Mouse (Mus musculus): ENCODE results near the gene Fndc3b. TPM values are rescaled to one million over a fixed set of nuclear protein-coding genes. Genes with fewer than 3 reads are reported as not detected.
A peak's percentile ranks its signal among the peaks of the same experiment; 100 is the strongest.

Fndc3b gene
- polyA plus RNA-seq, 1 experiment from 2014 or later, result 10.8 TPM

DNA sequence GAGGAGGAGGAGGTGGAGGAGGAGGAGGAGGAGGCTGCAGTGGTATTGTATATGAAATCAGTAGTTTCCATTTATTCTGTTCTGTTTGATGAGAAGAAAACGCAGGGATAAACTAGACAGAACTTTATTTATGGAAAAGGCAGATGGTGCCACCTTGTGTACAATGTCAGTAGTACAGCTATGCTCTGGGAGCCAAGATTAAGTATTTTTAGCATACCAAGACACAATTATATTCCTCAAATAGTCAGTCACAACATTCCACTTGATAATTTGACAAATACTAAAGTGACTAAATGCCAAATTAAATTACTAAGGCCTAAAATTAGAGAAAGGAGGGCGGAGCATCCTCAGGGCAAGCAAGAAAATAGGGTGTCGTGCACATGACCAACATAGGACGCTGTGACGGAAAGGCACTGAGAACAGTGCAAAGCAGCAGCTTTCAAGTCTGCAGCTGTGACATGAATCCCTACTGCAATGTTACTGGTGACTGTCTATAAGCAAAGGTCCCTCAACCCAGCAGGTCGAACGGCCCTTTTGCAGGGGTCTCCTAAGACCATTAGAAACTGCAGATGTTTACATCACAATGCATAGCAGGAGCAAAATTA is 244.7 kb downstream of the Fndc3b start:
- no peak overlapping the region for H3K27ac ChIP-seq
- 82% methylated on average over 7 of the region's 7 CpGs for WGBS
- H3K4me3 ChIP-seq, result no peak overlapping the region
- peaks cover 65% of the 10 kb centered on the region for H3K36me3 ChIP-seq (replicated peaks)
- no peaks in the 10 kb centered on the region for H3K27me3 ChIP-seq (ENCODE audit: poor library complexity, severe bottlenecking)
- no peaks in the 10 kb centered on the region for H3K9me3 ChIP-seq
- H3K4me1 ChIP-seq, result no peaks in the 10 kb centered on the region
- DNase-seq (ENCODE audit: extremely low spot score, low spot score), result no peak

DNA sequence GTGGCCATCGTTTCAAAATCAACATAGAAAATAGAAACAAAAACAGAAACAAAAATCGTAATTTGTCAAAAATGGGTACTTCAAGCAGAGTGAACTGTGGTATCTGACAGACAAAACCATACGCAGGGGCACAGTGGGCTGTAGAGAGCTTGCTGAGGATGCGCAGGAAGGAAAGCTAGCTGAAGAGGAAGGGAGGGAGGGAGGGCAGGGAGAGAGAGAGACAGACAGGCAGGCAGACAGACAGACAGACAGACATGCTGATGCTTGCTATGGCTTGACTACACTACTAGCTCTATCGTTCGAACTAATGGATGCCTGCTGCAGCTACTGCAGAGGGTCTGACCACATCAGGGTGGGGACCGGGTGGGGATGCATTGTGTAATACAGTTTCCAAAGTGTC is 247.7 kb downstream of the Fndc3b start:
- H3K4me3 ChIP-seq, result no peak overlapping the region
- H3K9me3 ChIP-seq, result no peaks in the 10 kb centered on the region
- H3K36me3 ChIP-seq (replicated peaks), result peaks cover 73% of the 10 kb centered on the region
- H3K27ac ChIP-seq, result no peak overlapping the region
- WGBS, result 90% methylated on average over 7 of the region's 7 CpGs
- no peak for DNase-seq (ENCODE audit: extremely low spot score, low spot score)
- H3K27me3 ChIP-seq (ENCODE audit: poor library complexity, severe bottlenecking), result no peaks in the 10 kb centered on the region
- no peaks in the 10 kb centered on the region for H3K4me1 ChIP-seq

DNA sequence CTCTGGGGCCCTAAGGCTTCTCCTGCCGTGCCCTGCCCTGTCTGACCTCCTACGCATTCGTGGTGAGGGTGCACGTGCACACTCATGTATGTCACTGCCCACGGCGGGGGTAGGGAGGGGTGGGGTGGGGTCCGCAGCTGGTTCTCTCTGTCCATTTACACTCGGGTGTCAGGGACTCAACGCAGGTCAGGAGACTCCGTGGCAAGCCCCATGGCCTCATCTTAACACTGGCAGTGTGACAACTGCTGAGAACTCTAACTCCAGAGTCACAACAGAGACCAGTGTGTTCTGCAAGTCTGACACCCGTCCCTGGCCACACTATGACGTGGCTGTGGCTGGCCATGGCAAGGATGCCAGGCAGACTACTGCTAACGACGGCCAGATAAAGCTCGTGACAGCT is 248.2 kb downstream of the Fndc3b start:
- no peak for DNase-seq (ENCODE audit: extremely low spot score, low spot score)
- 93% methylated on average over 15 of the region's 15 CpGs for WGBS
- no peaks in the 10 kb centered on the region for H3K4me1 ChIP-seq
- no peaks in the 10 kb centered on the region for H3K9me3 ChIP-seq
- H3K27ac ChIP-seq, result no peak overlapping the region
- no peaks in the 10 kb centered on the region for H3K27me3 ChIP-seq (ENCODE audit: poor library complexity, severe bottlenecking)
- no peak overlapping the region for H3K4me3 ChIP-seq
- peaks cover 73% of the 10 kb centered on the region for H3K36me3 ChIP-seq (replicated peaks)

DNA sequence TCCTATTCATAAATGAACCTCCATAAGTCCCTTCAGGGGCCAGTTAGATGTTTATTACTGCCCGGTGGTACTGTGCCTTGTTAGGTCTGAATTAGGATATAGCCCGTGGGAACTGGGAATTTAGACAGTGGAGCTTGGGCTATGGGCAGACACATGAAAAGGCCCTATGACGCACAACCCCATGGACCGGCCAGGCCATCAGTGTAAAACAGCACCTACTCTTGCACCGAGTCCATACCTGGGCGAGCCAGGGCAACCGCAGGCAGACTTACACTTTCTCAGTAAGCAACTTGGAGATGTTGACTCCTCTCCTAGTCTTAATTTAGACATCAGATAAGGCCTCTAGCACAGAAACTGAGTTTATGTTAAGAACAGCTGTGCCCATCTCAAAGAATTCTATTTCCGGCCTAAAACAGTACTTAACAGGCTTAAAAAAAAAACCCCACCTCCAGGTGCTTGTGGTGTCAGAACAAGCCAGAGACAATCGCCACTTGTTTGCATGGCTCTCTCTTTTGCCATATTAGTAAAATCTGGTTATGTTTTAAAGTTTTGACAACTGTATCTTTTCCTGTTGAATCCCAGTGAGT is 248.7 kb downstream of the Fndc3b start:
- H3K27me3 ChIP-seq (ENCODE audit: poor library complexity, severe bottlenecking), result no peaks in the 10 kb centered on the region
- peaks cover 73% of the 10 kb centered on the region for H3K36me3 ChIP-seq (replicated peaks)
- no peaks in the 10 kb centered on the region for H3K4me1 ChIP-seq
- H3K27ac ChIP-seq, result no peak overlapping the region
- no peaks in the 10 kb centered on the region for H3K9me3 ChIP-seq
- DNase-seq (ENCODE audit: extremely low spot score, low spot score), result no peak
- H3K4me3 ChIP-seq, result no peak overlapping the region
- 93% methylated on average over 9 of the region's 9 CpGs for WGBS

DNA sequence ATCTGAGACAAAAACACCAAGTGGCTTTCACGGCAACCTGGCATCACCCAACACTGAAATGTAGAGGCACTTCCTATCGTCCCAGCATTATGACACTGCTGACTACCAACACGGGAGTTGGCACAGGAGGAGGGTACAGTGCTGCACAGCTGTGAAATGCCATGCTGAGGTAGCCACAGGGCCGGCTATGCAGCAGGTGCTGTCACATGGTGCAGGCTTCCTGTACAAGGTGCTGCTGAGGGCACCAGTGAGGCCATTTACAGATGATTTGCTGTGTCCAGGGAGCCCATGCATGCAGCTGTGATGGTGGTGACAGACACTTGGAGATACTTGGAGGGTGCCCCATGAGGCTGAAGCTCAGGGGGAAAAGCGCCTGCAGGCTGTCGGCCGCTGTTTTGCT is 249.2 kb downstream of the Fndc3b start:
- DNase-seq (ENCODE audit: extremely low spot score, low spot score), result no peak
- no peaks in the 10 kb centered on the region for H3K4me1 ChIP-seq
- peaks cover 70% of the 10 kb centered on the region for H3K36me3 ChIP-seq (replicated peaks)
- H3K9me3 ChIP-seq, result no peaks in the 10 kb centered on the region
- 91% methylated on average over 7 of the region's 7 CpGs for WGBS
- H3K27ac ChIP-seq, result no peak overlapping the region
- no peaks in the 10 kb centered on the region for H3K27me3 ChIP-seq (ENCODE audit: poor library complexity, severe bottlenecking)
- no peak overlapping the region for H3K4me3 ChIP-seq

DNA sequence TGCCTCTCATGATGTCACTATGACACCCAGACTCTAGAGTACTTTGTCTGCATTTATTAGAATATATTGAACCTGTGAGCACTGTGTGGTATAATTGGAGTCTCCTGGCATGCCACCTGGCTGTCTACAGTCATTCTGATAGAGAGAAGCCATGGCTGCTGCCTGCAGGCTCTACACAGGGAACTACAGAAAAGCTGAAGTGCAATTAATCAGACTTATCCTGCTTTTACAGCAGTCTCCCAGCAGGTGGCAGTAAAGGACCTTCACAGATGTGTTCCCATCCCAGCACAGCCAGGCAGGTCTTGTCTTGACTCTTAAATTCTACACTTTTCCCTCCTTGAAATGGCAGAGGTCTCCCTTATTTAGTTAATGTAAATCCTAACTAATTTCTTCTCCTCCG is 250.1 kb downstream of the Fndc3b start:
- H3K4me3 ChIP-seq, result no peak overlapping the region
- no peaks in the 10 kb centered on the region for H3K4me1 ChIP-seq
- no peaks in the 10 kb centered on the region for H3K27me3 ChIP-seq (ENCODE audit: poor library complexity, severe bottlenecking)
- 50% methylated on average over 1 of the region's 1 CpGs for WGBS
- H3K27ac ChIP-seq, result no peak overlapping the region
- H3K9me3 ChIP-seq, result no peaks in the 10 kb centered on the region
- H3K36me3 ChIP-seq (replicated peaks), result peaks cover 77% of the 10 kb centered on the region
- DNase-seq (ENCODE audit: extremely low spot score, low spot score), result peak; percentile 67

DNA sequence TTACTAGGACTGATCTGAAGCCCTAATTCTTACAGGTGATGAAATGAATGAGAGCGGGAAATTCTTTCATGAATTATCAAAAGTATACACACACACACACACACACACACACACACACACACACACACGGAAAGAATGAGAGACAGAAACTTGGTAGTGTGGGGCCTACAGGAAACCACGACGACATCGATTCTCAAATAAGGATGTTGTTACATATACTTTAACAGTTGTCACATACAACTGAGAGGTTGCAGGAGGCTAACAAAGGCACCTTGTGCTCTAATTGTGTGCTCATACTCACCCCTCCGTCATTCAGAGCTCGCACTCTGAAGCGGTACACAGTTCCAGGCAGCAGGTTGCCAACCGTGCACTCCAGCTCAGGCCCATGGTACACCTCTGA is 252.7 kb downstream of the Fndc3b start:
- H3K36me3 ChIP-seq (replicated peaks), result peaks cover 84% of the 10 kb centered on the region
- H3K27ac ChIP-seq, result no peak overlapping the region
- no peak overlapping the region for H3K4me3 ChIP-seq
- DNase-seq (ENCODE audit: extremely low spot score, low spot score), result no peak
- no peaks in the 10 kb centered on the region for H3K27me3 ChIP-seq (ENCODE audit: poor library complexity, severe bottlenecking)
- WGBS, result 94% methylated on average over 9 of the region's 9 CpGs
- H3K9me3 ChIP-seq, result no peaks in the 10 kb centered on the region
- no peaks in the 10 kb centered on the region for H3K4me1 ChIP-seq

DNA sequence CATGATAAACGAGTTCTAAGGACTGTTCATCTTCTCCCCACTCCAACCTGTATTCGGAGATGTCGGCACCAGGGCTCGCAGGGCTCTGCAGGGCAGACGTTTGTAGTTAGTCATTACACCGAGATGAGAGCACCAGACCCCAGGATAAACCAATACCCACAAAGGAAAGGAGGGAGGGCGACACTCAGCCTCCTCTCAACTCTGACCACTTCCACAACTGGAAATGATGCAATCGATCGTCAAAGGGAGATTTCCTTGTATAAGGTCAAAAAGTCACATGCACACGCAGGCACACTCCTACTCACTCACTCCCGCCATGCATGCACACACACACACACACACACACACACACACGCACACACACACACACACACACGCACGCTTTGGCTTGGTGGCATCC is 254.6 kb downstream of the Fndc3b start:
- DNase-seq (ENCODE audit: extremely low spot score, low spot score), result no peak
- Histone ChIP-seq H3K4me3 (no peak overlapping the region), H3K4me1 (no peaks in the 10 kb centered on the region), H3K27ac (no peak overlapping the region), H3K9me3 (no peaks in the 10 kb centered on the region), H3K36me3 (replicated peaks) (peaks cover 86% of the 10 kb centered on the region), H3K27me3 (ENCODE audit: poor library complexity, severe bottlenecking) (no peaks in the 10 kb centered on the region)
- WGBS, result 88% methylated on average over 14 of the region's 14 CpGs

DNA sequence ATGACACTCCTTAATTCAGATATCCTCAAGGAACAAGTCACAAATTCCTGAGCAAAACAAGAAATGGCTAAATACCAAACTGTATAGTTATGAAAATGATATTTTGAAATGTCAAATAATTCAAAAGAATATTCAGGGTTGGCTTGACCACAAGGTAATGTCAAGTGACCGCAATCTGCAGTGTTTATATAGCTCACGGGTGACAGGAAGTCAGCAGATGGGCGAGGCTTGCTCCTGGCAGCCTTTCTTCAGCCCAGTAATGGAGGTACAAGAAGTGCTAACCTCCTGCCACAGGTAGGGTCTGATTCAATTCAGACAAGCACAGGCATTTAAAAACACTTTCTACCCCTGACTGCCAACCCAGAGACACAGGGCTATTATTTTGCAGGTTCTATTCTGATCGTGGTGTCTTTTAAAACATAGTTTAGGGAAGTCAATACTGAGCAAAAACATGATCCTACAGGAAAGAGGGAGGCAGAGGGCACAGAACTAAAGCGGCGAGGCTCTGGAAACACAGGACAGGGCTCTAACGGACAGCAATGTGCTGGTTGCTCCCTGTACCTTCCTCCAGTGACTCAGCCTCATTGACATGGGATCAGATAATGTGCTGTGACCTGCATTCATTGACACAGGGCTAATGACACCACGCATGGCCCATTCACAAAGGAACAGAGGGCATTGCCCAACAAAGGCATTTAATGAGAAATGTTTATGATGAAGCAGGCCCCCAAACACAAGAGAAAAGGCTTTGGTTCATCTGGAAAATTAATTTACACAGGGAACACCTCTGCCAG is 256.5 kb downstream of the Fndc3b start:
- no peaks in the 10 kb centered on the region for H3K27me3 ChIP-seq (ENCODE audit: poor library complexity, severe bottlenecking)
- no peaks in the 10 kb centered on the region for H3K9me3 ChIP-seq
- H3K27ac ChIP-seq, result no peak overlapping the region
- H3K4me3 ChIP-seq, result no peak overlapping the region
- peaks cover 94% of the 10 kb centered on the region for H3K36me3 ChIP-seq (replicated peaks)
- H3K4me1 ChIP-seq, result no peaks in the 10 kb centered on the region
- WGBS, result 89% methylated on average over 8 of the region's 8 CpGs
- DNase-seq (ENCODE audit: extremely low spot score, low spot score), result no peak

DNA sequence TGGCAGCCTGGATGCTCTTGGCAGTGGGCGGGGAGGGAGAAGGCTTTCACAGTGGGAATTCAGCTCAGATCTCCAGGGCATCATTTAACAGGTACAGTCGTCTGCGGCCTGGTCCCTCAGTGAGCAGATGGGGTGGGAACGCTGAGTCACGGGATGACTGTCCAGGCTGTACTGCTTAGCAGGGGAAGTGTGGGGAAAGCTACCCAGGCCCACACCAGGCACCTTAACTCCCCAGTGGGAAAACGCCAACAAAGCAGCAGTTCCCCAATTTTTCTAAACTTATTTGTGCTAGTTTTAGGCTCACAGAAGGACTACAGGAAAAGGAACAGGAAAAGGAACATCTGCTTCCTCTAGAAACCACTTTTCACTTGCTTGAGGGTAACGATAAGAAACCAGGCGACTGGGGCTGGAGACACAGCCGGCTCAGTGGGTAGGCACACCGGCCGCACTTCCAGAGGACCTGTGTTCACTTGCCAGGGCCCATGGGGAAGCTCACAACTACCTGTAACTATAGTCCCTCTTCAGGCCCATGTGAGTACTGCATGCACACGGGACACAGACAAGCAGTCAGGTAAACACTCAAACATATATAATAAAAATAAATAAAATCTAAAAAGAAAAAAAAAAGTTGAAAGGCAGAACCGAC is 257.5 kb downstream of the Fndc3b start:
- no peak for DNase-seq (ENCODE audit: extremely low spot score, low spot score)
- no peaks in the 10 kb centered on the region for H3K9me3 ChIP-seq
- no peak overlapping the region for H3K27ac ChIP-seq
- no peaks in the 10 kb centered on the region for H3K4me1 ChIP-seq
- peaks cover 93% of the 10 kb centered on the region for H3K36me3 ChIP-seq (replicated peaks)
- WGBS, result 88% methylated on average over 13 of the region's 13 CpGs
- H3K4me3 ChIP-seq, result no peak overlapping the region
- H3K27me3 ChIP-seq (ENCODE audit: poor library complexity, severe bottlenecking), result no peaks in the 10 kb centered on the region

DNA sequence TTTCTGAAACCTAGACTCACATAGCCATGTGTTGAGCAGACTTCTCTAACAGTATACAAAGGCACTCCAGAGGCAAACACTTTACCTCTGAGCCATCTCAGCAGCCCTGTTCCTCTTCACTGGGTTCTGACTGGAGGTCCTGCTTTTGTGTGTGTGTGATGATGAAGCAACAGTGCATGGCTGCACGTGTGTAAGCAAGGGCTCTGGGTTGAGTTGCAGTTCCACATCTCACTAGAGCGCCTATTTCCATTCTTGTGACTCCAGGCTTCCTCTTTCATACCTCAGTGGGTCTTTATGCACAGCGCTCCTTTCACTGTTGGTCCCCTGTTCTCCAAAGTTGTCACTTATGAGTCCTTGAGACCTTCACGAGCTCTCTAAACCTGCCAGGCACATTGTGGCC is 261.7 kb downstream of the Fndc3b start:
- Histone ChIP-seq H3K27me3 (ENCODE audit: poor library complexity, severe bottlenecking) (no peaks in the 10 kb centered on the region), H3K4me1 (no peaks in the 10 kb centered on the region), H3K4me3 (no peak overlapping the region), H3K9me3 (no peaks in the 10 kb centered on the region), H3K36me3 (replicated peaks) (peaks cover 66% of the 10 kb centered on the region), H3K27ac (no peak overlapping the region)
- WGBS, result 91% methylated on average over 4 of the region's 4 CpGs
- DNase-seq (ENCODE audit: extremely low spot score, low spot score), result no peak

DNA sequence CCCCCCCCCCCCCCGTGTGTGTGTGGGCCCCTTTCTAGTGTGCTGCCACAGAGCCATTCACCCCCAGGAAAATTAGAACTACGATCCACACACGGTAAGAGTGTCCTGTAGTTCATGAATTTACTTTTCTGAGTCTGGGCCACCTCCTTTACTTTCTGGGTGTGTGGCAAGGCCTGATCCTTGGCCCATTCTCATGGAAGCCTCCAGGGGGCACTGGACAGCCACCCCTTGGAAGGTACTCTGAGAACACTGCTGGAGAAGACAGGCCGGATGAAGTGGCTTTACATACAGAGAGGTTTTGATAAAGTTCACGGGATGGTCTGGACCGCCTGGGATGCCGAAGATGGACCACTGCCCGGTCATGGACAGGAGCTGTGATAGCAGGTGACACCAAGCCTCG is 262.7 kb downstream of the Fndc3b start:
- no peak for DNase-seq (ENCODE audit: extremely low spot score, low spot score)

DNA sequence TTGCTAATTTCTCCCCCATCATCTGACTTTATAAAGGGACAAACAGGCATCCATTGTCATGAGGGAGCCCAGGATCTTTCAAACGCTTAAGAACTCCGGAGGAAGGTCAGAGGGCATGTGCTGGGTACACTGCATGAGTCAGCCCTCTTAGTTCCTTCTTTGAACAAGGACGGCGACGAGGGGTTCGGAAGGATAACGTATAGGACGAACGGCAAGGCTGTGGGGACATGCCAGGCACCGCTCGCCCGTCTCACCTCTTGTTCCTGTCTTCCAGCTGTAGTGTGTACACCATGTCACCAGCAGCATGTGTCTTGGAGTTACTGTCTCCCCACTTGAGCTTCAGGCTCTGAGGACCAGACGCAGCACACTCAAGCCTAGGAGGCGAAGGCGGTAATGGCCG is 271.4 kb downstream of the Fndc3b start:
- Histone ChIP-seq H3K27me3 (ENCODE audit: poor library complexity, severe bottlenecking) (no peaks in the 10 kb centered on the region), H3K36me3 (replicated peaks) (peaks cover 32% of the 10 kb centered on the region), H3K9me3 (no peaks in the 10 kb centered on the region), H3K27ac (no peak overlapping the region), H3K4me1 (peaks cover 9% of the 10 kb centered on the region), H3K4me3 (no peak overlapping the region)
- 85% methylated on average over 16 of the region's 16 CpGs for WGBS
- DNase-seq (ENCODE audit: extremely low spot score, low spot score), result no peak

More for the DNA sequence above, 262.7 kb downstream of the Fndc3b start:
- no peak overlapping the region for H3K4me3 ChIP-seq
- H3K27ac ChIP-seq, result no peak overlapping the region
- no peaks in the 10 kb centered on the region for H3K4me1 ChIP-seq
- no peaks in the 10 kb centered on the region for H3K27me3 ChIP-seq (ENCODE audit: poor library complexity, severe bottlenecking)
- H3K9me3 ChIP-seq, result no peaks in the 10 kb centered on the region
- H3K36me3 ChIP-seq (replicated peaks), result peaks cover 58% of the 10 kb centered on the region
- 89% methylated on average over 9 of the region's 9 CpGs for WGBS

All from forebrain, embryonic 10.5 days (tissue).